Mouse (Mus musculus) lung, adult 2 months (tissue): Measurements from ENCODE around the gene Rock2. TPM values are rescaled to one million over a fixed set of nuclear protein-coding genes. Genes with fewer than 3 reads are reported as not detected.

ENCODE experiments used
- DNase-seq: peaks from one replicate; pipeline ENCODE4 v3.0.0; 2022
- H3K4me1 ChIP-seq: fragments of 200-500 bp; 2 replicates; pipeline ENCODE4 v1.6.1; 2011; ENCODE audit warnings: low read length; ENCODE audit not compliant: control insufficient read depth, insufficient read depth
- H3K4me3 ChIP-seq: fragments of 200-500 bp; replicated peaks from 2 replicates; pipeline ENCODE3; 2011; ENCODE audit warnings: low read depth, mild to moderate bottlenecking, control low read depth, low read length; ENCODE audit errors: extremely low read depth
- CTCF ChIP-seq: fragments of 200-500 bp; IDR thresholded peaks from 2 replicates; pipeline ENCODE4 v1.5.1; 2011; ENCODE audit warnings: mild to moderate bottlenecking, low read length, control low read depth; ENCODE audit not compliant: insufficient read depth
- POLR2A ChIP-seq: fragments of 200-500 bp; IDR thresholded peaks from 2 replicates; pipeline ENCODE4 v1.6.1; 2011; ENCODE audit warnings: low read depth, mild to moderate bottlenecking, control low read depth, low read length, borderline replicate concordance; ENCODE audit errors: extremely low read depth
- WGBS: fragments of 180-500 bp; shearing (Covaris S2); methylation state at CpG from one replicate; pipeline ENCODE4 v1.1.7; 2018; 5-methylcytosine and 5-hydroxymethylcytosine counted together
- polyA plus RNA-seq: library from polyadenylated mRNA; depleted of rRNA; stranded (reverse); fragments of >200 nt; gene quantifications from 2 replicates; pipeline ENCODE4 v1.2.3, GENCODE M21; 2012

Gene Rock2
- polyA plus RNA-seq, 1 experiment, result 11.4 TPM

- DNase-seq, result no peak
- TF ChIP-seq POLR2A (no peak), CTCF (no peak)
- 85% methylated on average over 1 of the region's 1 CpGs for WGBS
- Histone ChIP-seq H3K4me1 (peaks cover 26% of the 10 kb centered on the region), H3K4me3 (no peak overlapping the region)
These were observed 15.3 kb upstream of the Rock2 start for GRCm38 (mm10) chr12:16879369-16879768.

- H3K4me1 ChIP-seq, result peaks cover 19% of the 10 kb centered on the region
- TF ChIP-seq POLR2A (no peak), CTCF (no peak)
- DNase-seq, result no peak
- 92% methylated on average over 4 of the region's 4 CpGs for WGBS
- no peak overlapping the region for H3K4me3 ChIP-seq
These were observed 14.6 kb upstream of the Rock2 start for GRCm38 (mm10) chr12:16880077-16880476.

- WGBS, result 83% methylated on average over 3 of the region's 3 CpGs
- no peak for DNase-seq
- peaks cover 7% of the 10 kb centered on the region for H3K4me1 ChIP-seq
- no peak overlapping the region for H3K4me3 ChIP-seq
- TF ChIP-seq POLR2A, result no peak
- TF ChIP-seq CTCF, result no peak
These were observed 12.3 kb upstream of the Rock2 start for GRCm38 (mm10) chr12:16882442-16882841.

GRCm38 (mm10) chr12:16883111-16883510 is 11.6 kb upstream of the Rock2 start:
- no peak overlapping the region for H3K4me3 ChIP-seq
- TF ChIP-seq CTCF (no peak), POLR2A (no peak)
- DNase-seq, result no peak
- H3K4me1 ChIP-seq, result peaks cover 3% of the 10 kb centered on the region
- 72% methylated on average over 7 of the region's 7 CpGs for WGBS

GRCm38 (mm10) chr12:16884534-16884933 is 10.2 kb upstream of the Rock2 start:
- no peaks in the 10 kb centered on the region for H3K4me1 ChIP-seq
- 91% methylated on average over 4 of the region's 4 CpGs for WGBS
- DNase-seq, result no peak
- H3K4me3 ChIP-seq, result no peak overlapping the region
- TF ChIP-seq CTCF (no peak), POLR2A (no peak)

- no peak for DNase-seq
- H3K4me3 ChIP-seq, result no peak overlapping the region
- H3K4me1 ChIP-seq, result no peaks in the 10 kb centered on the region
- 81% methylated on average over 6 of the region's 6 CpGs for WGBS
- no peak for TF ChIP-seq POLR2A
- TF ChIP-seq CTCF, result no peak
These were observed 8.3 kb upstream of the Rock2 start for GRCm38 (mm10) chr12:16886354-16886753.

- no peak for DNase-seq
- TF ChIP-seq CTCF (no peak), POLR2A (no peak)
- Histone ChIP-seq H3K4me1 (peaks cover 18% of the 10 kb centered on the region), H3K4me3 (no peak overlapping the region)
- WGBS, result 87% methylated on average over 2 of the region's 2 CpGs
These were observed 1.7 kb upstream of the Rock2 start for GRCm38 (mm10) chr12:16893039-16893438.

- Histone ChIP-seq H3K4me3 (peak overlapping the region; percentile 64), H3K4me1 (peaks cover 21% of the 10 kb centered on the region)
- TF ChIP-seq POLR2A (peak; percentile 41; the same call in 1 of the 2 replicates), CTCF (no peak)
- DNase-seq, result peak; percentile 84
- WGBS, result 2% methylated on average over 18 of the region's 18 CpGs
These were observed 869 bp upstream of the Rock2 start for GRCm38 (mm10) chr12:16893656-16894395.

- Histone ChIP-seq H3K4me3 (peak overlapping the region; percentile 99), H3K4me1 (peaks cover 21% of the 10 kb centered on the region)
- peak; percentile 69 for DNase-seq
- under 1% methylated on average over 25 of the region's 41 CpGs for WGBS
- TF ChIP-seq CTCF (no peak), POLR2A (0 out of 2 replicates have a peak, but pooled peaks have one; percentile 3)
These were observed 680 bp downstream of the Rock2 start for GRCm38 (mm10) chr12:16895221-16895928.

- Histone ChIP-seq H3K4me1 (peaks cover 23% of the 10 kb centered on the region), H3K4me3 (peak overlapping the region; percentile 99)
- WGBS, result 4% methylated on average over 8 of the region's 8 CpGs
- no peak for TF ChIP-seq POLR2A
- TF ChIP-seq CTCF, result no peak
- peak; percentile 23 for DNase-seq
These were observed 1.5 kb downstream of the Rock2 start for GRCm38 (mm10) chr12:16896073-16896789.

GRCm38 (mm10) chr12:16897225-16897624 is 2.5 kb downstream of the Rock2 start:
- no peak for DNase-seq
- H3K4me1 ChIP-seq, result peaks cover 26% of the 10 kb centered on the region
- no peak overlapping the region for H3K4me3 ChIP-seq
- TF ChIP-seq POLR2A (no peak), CTCF (no peak)
- WGBS, result 16% methylated on average over 2 of the region's 2 CpGs
